Mouse (Mus musculus): ENCODE measurements around the gene Cxcr4. TPM values are rescaled to one million over a fixed set of nuclear protein-coding genes. Genes with fewer than 3 reads are reported as not detected.

The Cxcr4 gene
- polyA plus RNA-seq, 1 experiment from 2014 or later = 12.3 TPM

DNA sequence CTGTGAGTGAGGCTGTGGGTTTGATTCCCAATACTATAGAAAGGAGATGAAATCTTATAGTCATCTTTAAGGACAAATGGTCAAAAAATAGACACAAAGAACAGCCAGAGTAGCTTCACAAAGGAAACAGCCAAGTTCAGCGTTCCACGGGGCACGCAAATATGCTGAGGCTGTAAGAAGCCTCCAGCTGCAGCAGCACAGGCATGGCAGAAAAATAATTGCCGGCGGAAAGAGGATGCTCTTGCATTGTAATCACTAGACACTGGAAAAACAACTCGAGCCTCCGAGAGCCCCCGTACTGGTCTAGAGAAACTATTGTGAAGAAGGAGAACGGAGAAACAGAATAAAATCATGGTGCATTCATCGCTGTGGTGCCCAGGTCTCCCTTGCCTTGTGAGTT is 52.5 kb downstream of the Cxcr4 start:
- H3K36me3 ChIP-seq (ENCODE audit: control insufficient read depth, insufficient read depth, low read length) = no peaks in the 10 kb centered on the region
- ATAC-seq (ENCODE audit: low FRiP score, low TSS enrichment) (peak; percentile 35; the same call in 1 of the 2 replicates), DNase-seq (peak; percentile 72)
- H3K9ac ChIP-seq (replicated peaks; ENCODE audit: low read length) = no peak overlapping the region
- peak overlapping the region; percentile 9; the same call in 1 of the 2 replicates for H3K4me2 ChIP-seq (ENCODE audit: low read length)
- H3K9me3 ChIP-seq (ENCODE audit: control insufficient read depth, low read length) = no peaks in the 10 kb centered on the region
- peaks cover 16% of the 10 kb centered on the region for H3K4me1 ChIP-seq (ENCODE audit: control insufficient read depth, insufficient read depth, low read length)
- no peaks in the 10 kb centered on the region for H3K27me3 ChIP-seq (ENCODE audit: control insufficient read depth, insufficient read depth, low read length)
- peak overlapping the region; percentile 50 for H3K27ac ChIP-seq (replicated peaks; ENCODE audit: low read depth, low read length)
- no peak overlapping the region for H3K4me3 ChIP-seq (replicated peaks; ENCODE audit: low read depth, low read length)
- WGBS = 26% methylated on average over 10 of the region's 10 CpGs

Other genes with a start within 250 kb of the Cxcr4 start
- 41.3 and 77.8 TPM in 2 replicates for gene Mcm6, start 232.6 kb downstream of the Cxcr4 start, polyA plus RNA-seq (2014; fragmentation: Nextera tagmentation; extraction: Ambion mirVana)
- gene Dars, start 174.9 kb downstream of the Cxcr4 start, polyA plus RNA-seq (2014; fragmentation: Nextera tagmentation; extraction: Ambion mirVana) = 96.7 and 111 TPM in 2 replicates

Measured in midbrain, embryonic 14.5 days (tissue).